Mouse (Mus musculus): ENCODE measurements around the gene Asna1. TPM values are rescaled to one million over a fixed set of nuclear protein-coding genes. Genes with fewer than 3 reads are reported as not detected.

Asna1 gene
- polyA plus RNA-seq, 1 experiment from 2014 or later, result 131 TPM

DNA sequence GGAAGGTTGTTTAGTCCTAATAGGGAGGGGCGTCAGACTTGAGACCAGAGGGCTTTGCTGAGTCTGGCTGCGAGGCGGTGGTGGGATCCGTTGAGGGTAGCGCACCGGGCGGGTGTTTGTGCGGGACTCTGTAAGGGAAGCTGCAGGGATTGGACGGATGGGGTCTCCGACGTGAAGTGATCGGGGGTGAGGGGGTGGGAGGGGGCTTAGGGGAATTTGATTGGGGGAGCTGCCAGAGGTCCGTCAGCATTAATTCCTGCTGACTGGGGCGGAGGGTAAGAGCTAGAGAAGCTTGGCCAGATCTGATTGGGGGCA, 12.2 kb upstream of the Asna1 start:
- H3K4me1 ChIP-seq (ENCODE audit: control insufficient read depth, insufficient read depth, low read length), result peaks cover 9% of the 10 kb centered on the region; the same call in 1 of the 2 replicates
- H3K36me3 ChIP-seq (ENCODE audit: control insufficient read depth, insufficient read depth, low read length), result peaks cover 16% of the 10 kb centered on the region
- no peak for DNase-seq (ENCODE audit: low spot score)
- under 1% methylated on average over 14 of the region's 14 CpGs for WGBS
- peak overlapping the region; percentile 87 for H3K4me2 ChIP-seq (ENCODE audit: low read depth, severe bottlenecking)
- H3K27ac ChIP-seq (replicated peaks; ENCODE audit: low read depth, low read length), result peak overlapping the region; percentile 99
- H3K9me3 ChIP-seq (ENCODE audit: control insufficient read depth, low read length), result no peaks in the 10 kb centered on the region
- ATAC-seq (ENCODE audit: insufficient number of reproducible peaks, low FRiP score, low TSS enrichment, low read depth), result peak; percentile 60
- peak overlapping the region; percentile 63 for H3K4me3 ChIP-seq (ENCODE audit: low read depth, low read length)
- H3K27me3 ChIP-seq (ENCODE audit: control insufficient read depth, insufficient read depth, low read length), result no peaks in the 10 kb centered on the region
- peak overlapping the region; percentile 91 for H3K9ac ChIP-seq (ENCODE audit: low read length)

- DNase-seq (ENCODE audit: low spot score) (peak; percentile 90), ATAC-seq (ENCODE audit: insufficient number of reproducible peaks, low FRiP score, low TSS enrichment, low read depth) (peak; percentile 92)
- Histone ChIP-seq H3K4me3 (ENCODE audit: low read depth, low read length) (peak within 1 kb of the TSS; percentile 63), H3K36me3 (ENCODE audit: control insufficient read depth, insufficient read depth, low read length) (peaks cover 16% of the 10 kb centered on the region), H3K4me1 (ENCODE audit: control insufficient read depth, insufficient read depth, low read length) (peaks cover 9% of the 10 kb centered on the region; the same call in 1 of the 2 replicates), H3K27ac (replicated peaks; ENCODE audit: low read depth, low read length) (peak within 1 kb of the TSS; percentile 99), H3K27me3 (ENCODE audit: control insufficient read depth, insufficient read depth, low read length) (no peaks in the 10 kb centered on the region), H3K9me3 (ENCODE audit: control insufficient read depth, low read length) (no peaks in the 10 kb centered on the region), H3K4me2 (ENCODE audit: low read depth, severe bottlenecking) (peak within 1 kb of the TSS; percentile 87), H3K9ac (ENCODE audit: low read length) (peak within 1 kb of the TSS; percentile 91)
- WGBS, result under 1% methylated on average over 59 of the region's 59 CpGs
Observed at GRCm38 (mm10) chr8:85036718-85037365, 11.8 kb upstream of the Asna1 start, which contains the start of gene Tnpo2. Tnpo2 (plus strand) TSS chr8:85036915.

DNA sequence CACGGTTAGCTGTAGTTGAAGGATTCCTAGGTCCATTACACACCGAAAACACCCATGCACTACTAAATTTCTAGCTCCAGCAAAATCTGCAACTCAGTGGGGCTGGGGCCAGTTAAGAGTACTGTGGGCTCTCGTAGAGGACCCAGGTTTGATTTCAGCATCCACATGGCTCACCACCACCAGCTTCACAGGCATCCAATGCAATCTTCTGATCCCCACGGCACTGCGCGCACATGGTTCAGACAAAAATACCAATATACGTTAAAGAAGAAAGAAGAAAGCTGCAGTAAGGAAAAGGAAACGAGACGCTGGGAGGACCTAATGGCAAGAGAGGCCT, 11.3 kb upstream of the Asna1 start:
- ATAC-seq (ENCODE audit: insufficient number of reproducible peaks, low FRiP score, low TSS enrichment, low read depth), result peak; percentile 37
- Histone ChIP-seq H3K27me3 (ENCODE audit: control insufficient read depth, insufficient read depth, low read length) (no peaks in the 10 kb centered on the region), H3K4me3 (ENCODE audit: low read depth, low read length) (peak overlapping the region; percentile 63), H3K9me3 (ENCODE audit: control insufficient read depth, low read length) (no peaks in the 10 kb centered on the region), H3K36me3 (ENCODE audit: control insufficient read depth, insufficient read depth, low read length) (peaks cover 17% of the 10 kb centered on the region), H3K27ac (replicated peaks; ENCODE audit: low read depth, low read length) (peak overlapping the region; percentile 72), H3K9ac (ENCODE audit: low read length) (peak overlapping the region; percentile 49), H3K4me2 (ENCODE audit: low read depth, severe bottlenecking) (peak overlapping the region; percentile 65), H3K4me1 (ENCODE audit: control insufficient read depth, insufficient read depth, low read length) (peaks cover 9% of the 10 kb centered on the region; the same call in 1 of the 2 replicates)
- DNase-seq (ENCODE audit: low spot score), result no peak
- 0% methylated on average over 9 of the region's 9 CpGs for WGBS

- peaks cover 9% of the 10 kb centered on the region; the same call in 1 of the 2 replicates for H3K4me1 ChIP-seq (ENCODE audit: control insufficient read depth, insufficient read depth, low read length)
- peak overlapping the region; percentile 63 for H3K4me3 ChIP-seq (ENCODE audit: low read depth, low read length)
- peaks cover 14% of the 10 kb centered on the region for H3K36me3 ChIP-seq (ENCODE audit: control insufficient read depth, insufficient read depth, low read length)
- H3K27me3 ChIP-seq (ENCODE audit: control insufficient read depth, insufficient read depth, low read length), result no peaks in the 10 kb centered on the region
- H3K27ac ChIP-seq (replicated peaks; ENCODE audit: low read depth, low read length), result peak overlapping the region; percentile 72
- DNase-seq (ENCODE audit: low spot score) (peak; percentile 58), ATAC-seq (ENCODE audit: insufficient number of reproducible peaks, low FRiP score, low TSS enrichment, low read depth) (0 out of 2 replicates have a peak, but pooled peaks have one; percentile 3)
- no peaks in the 10 kb centered on the region for H3K9me3 ChIP-seq (ENCODE audit: control insufficient read depth, low read length)
- H3K4me2 ChIP-seq (ENCODE audit: low read depth, severe bottlenecking), result peak overlapping the region; percentile 65
- peak overlapping the region; percentile 49 for H3K9ac ChIP-seq (ENCODE audit: low read length)
- under 1% methylated on average over 15 of the region's 15 CpGs for WGBS
Observed at GRCm38 (mm10) chr8:85035728-85036310, 10.7 kb upstream of the Asna1 start.

GRCm38 (mm10) chr8:85035165-85035727, 10.2 kb upstream of the Asna1 start:
- Histone ChIP-seq H3K36me3 (ENCODE audit: control insufficient read depth, insufficient read depth, low read length) (peaks cover 12% of the 10 kb centered on the region; the same call in 1 of the 2 replicates), H3K9me3 (ENCODE audit: control insufficient read depth, low read length) (no peaks in the 10 kb centered on the region), H3K4me2 (ENCODE audit: low read depth, severe bottlenecking) (peak overlapping the region; percentile 65), H3K27ac (replicated peaks; ENCODE audit: low read depth, low read length) (no peak overlapping the region), H3K27me3 (ENCODE audit: control insufficient read depth, insufficient read depth, low read length) (no peaks in the 10 kb centered on the region), H3K9ac (ENCODE audit: low read length) (peak overlapping the region; percentile 49), H3K4me3 (ENCODE audit: low read depth, low read length) (peak overlapping the region; percentile 63), H3K4me1 (ENCODE audit: control insufficient read depth, insufficient read depth, low read length) (peaks cover 9% of the 10 kb centered on the region; the same call in 1 of the 2 replicates)
- 8% methylated on average over 12 of the region's 12 CpGs for WGBS
- DNase-seq (ENCODE audit: low spot score), result no peak
- ATAC-seq (ENCODE audit: insufficient number of reproducible peaks, low FRiP score, low TSS enrichment, low read depth), result no peak

- Histone ChIP-seq H3K27ac (replicated peaks; ENCODE audit: low read depth, low read length) (no peak overlapping the region), H3K9ac (ENCODE audit: low read length) (peak overlapping the region; percentile 40; the same call in 1 of the 2 replicates), H3K4me3 (ENCODE audit: low read depth, low read length) (peak overlapping the region; percentile 63), H3K4me2 (ENCODE audit: low read depth, severe bottlenecking) (peak overlapping the region; percentile 65), H3K4me1 (ENCODE audit: control insufficient read depth, insufficient read depth, low read length) (peaks cover 9% of the 10 kb centered on the region; the same call in 1 of the 2 replicates), H3K36me3 (ENCODE audit: control insufficient read depth, insufficient read depth, low read length) (peaks cover 15% of the 10 kb centered on the region; the same call in 1 of the 2 replicates), H3K9me3 (ENCODE audit: control insufficient read depth, low read length) (no peaks in the 10 kb centered on the region), H3K27me3 (ENCODE audit: control insufficient read depth, insufficient read depth, low read length) (no peaks in the 10 kb centered on the region)
- WGBS, result 5% methylated on average over 13 of the region's 13 CpGs
- ATAC-seq (ENCODE audit: insufficient number of reproducible peaks, low FRiP score, low TSS enrichment, low read depth), result no peak
- peak; percentile 86 for DNase-seq (ENCODE audit: low spot score)
Observed at GRCm38 (mm10) chr8:85034764-85035163, 9.7 kb upstream of the Asna1 start.

DNA sequence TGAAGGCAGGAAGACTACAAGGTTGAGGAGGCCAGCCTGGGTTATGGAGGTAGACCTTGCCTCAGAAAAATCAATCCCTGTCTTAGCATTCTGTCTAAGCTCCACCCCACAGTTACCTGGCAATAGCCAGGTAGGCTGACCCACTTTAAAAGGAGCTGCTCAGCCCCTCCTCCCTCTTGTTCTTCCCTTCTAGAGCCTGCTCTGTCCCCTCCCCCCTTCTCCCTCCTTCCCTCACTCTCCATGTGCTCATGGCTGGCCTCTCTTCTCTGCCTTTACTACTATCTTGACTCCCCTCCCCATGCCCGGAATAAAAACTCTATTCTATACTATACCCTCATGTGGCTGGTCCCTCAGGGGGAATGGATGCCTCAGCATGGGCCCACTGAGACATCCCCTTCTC, 8.8 kb upstream of the Asna1 start:
- ATAC-seq (ENCODE audit: insufficient number of reproducible peaks, low FRiP score, low TSS enrichment, low read depth), result no peak
- DNase-seq (ENCODE audit: low spot score), result no peak
- Histone ChIP-seq H3K27me3 (ENCODE audit: control insufficient read depth, insufficient read depth, low read length) (no peaks in the 10 kb centered on the region), H3K4me1 (ENCODE audit: control insufficient read depth, insufficient read depth, low read length) (peaks cover 8% of the 10 kb centered on the region; the same call in 1 of the 2 replicates), H3K4me3 (ENCODE audit: low read depth, low read length) (no peak overlapping the region), H3K27ac (replicated peaks; ENCODE audit: low read depth, low read length) (no peak overlapping the region), H3K9me3 (ENCODE audit: control insufficient read depth, low read length) (no peaks in the 10 kb centered on the region), H3K36me3 (ENCODE audit: control insufficient read depth, insufficient read depth, low read length) (peaks cover 19% of the 10 kb centered on the region), H3K4me2 (ENCODE audit: low read depth, severe bottlenecking) (no peak overlapping the region), H3K9ac (ENCODE audit: low read length) (no peak overlapping the region)
- 62% methylated on average over 1 of the region's 1 CpGs for WGBS

DNA sequence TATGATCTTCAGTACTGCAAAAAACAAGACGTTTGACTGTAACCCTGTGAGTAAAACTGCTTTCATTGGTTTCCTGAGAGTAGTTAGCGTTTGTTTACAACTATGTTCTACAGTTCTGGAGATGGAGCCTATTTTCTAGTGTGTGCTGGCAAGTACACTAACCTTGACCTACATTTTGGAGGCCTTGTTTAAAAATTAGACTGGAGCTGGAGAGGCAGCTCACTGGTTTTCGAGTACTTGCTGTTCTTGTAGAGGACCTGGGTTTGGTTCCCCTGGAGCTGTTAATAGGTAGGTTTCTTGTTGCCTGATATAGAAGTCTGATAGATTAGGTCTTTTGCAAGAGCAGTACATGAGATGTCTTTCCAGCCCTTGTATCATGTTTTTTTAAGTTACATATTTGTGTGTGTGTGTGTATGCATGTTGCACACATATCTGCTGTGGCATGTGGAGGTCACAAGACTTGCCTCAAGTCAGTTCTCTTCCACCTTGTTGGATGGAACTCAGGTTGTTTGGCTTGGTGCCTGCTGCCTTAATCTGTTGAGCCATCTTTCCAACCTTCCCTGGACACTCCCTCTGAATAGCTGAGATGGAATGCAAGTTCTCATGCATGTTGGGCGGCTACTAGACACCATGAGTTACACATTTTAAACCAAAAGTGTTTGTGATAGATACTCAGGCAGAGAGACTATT, 7.7 kb upstream of the Asna1 start:
- peaks cover 14% of the 10 kb centered on the region; the same call in 1 of the 2 replicates for H3K4me1 ChIP-seq (ENCODE audit: control insufficient read depth, insufficient read depth, low read length)
- WGBS, result 85% methylated on average over 4 of the region's 4 CpGs
- H3K4me2 ChIP-seq (ENCODE audit: low read depth, severe bottlenecking), result no peak overlapping the region
- ATAC-seq (ENCODE audit: insufficient number of reproducible peaks, low FRiP score, low TSS enrichment, low read depth) (no peak), DNase-seq (ENCODE audit: low spot score) (no peak)
- no peak overlapping the region for H3K4me3 ChIP-seq (ENCODE audit: low read depth, low read length)
- no peak overlapping the region for H3K27ac ChIP-seq (replicated peaks; ENCODE audit: low read depth, low read length)
- no peak overlapping the region for H3K9ac ChIP-seq (ENCODE audit: low read length)
- H3K36me3 ChIP-seq (ENCODE audit: control insufficient read depth, insufficient read depth, low read length), result peaks cover 19% of the 10 kb centered on the region
- no peaks in the 10 kb centered on the region for H3K9me3 ChIP-seq (ENCODE audit: control insufficient read depth, low read length)
- H3K27me3 ChIP-seq (ENCODE audit: control insufficient read depth, insufficient read depth, low read length), result no peaks in the 10 kb centered on the region

Measured in limb, embryonic 11.5 days (tissue).